Mouse (Mus musculus): ENCODE results near the gene Cntrob. TPM values are rescaled to one million over a fixed set of nuclear protein-coding genes. Genes with fewer than 3 reads are reported as not detected.

The Cntrob gene
- polyA plus RNA-seq, 1 experiment from 2014 or later = 24.6 TPM

DNA sequence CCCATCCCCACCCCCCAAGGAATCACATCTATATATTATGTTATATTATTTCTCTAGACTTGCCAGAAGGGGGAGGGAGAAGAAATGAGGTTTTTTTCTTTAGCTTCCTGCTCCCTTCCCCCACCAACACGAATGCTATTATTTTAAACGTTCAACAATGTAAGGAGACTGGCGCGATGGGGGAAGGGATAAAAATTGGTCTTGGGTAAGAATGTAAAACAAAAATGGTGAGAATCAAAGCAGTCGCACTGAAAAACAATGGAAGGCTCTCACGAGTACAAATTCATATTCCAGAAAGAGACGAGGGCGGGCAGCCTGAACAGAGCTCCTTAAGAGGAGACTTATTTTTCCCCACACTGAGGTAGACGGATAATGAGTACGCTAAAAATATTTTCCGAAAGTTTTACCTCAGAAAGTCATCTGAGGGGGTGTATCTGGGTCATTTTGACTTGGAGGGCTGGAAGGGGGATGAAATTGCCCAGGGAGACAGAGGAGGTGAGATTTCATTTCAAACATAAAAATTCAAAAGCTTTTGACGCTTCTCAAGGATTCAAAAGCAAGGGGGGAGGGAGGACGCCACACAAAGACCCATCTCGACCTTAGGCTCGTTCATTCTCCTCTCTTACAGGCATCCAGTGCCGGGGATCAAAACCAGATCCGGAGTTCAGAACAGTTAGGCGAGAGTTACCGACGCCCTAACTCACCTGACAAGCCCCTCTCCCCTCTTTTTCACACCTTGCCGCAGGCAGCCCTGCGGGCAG, 43.5 kb upstream of the Cntrob start:
- peaks cover 64% of the 10 kb centered on the region for H3K4me1 ChIP-seq
- ATAC-seq (ENCODE audit: borderline replicate concordance, extremely low read depth, low FRiP score, low TSS enrichment) = no peak
- WGBS = 0% methylated on average over 21 of the region's 22 CpGs

DNA sequence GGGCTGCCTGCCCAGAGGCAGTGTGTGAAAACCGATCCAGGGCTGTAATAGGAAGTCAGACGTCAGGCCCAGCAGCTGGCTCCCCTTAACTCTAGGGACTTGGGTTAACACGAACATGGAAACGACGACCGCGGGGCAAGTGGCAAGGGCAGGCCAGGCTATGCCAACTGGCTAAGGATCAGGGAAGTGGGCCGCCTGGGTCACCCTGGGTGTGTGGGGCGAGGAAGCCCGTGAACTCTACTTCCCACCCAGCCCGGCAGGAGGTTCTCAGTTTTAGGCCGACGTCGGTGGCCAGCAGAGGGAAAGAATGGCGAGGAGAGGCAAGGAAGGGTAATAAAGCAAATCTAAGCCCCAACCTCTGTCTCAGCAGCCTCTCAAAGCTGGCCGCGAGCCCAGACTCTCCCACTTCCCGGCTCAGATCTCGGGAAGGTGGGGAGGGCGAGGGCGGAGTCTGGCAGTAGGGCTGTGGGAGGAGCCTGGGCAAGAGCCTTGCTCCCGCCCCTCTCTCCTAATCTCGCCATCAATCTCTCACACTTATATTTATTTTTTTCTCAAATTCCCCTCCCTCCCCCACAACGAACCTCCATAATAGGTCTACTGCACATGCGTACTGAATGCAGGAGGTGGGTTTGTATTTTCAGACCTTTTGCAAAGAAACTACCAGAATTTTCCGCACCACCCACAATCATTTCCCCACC, 42.7 kb upstream of the Cntrob start:
- Histone ChIP-seq H3K27ac (peak overlapping the region; percentile 100), H3K4me1 (peaks cover 57% of the 10 kb centered on the region), H3K27me3 (no peaks in the 10 kb centered on the region), H3K9me3 (no peaks in the 10 kb centered on the region), H3K4me3 (peak overlapping the region; percentile 87), H3K36me3 (peaks cover 29% of the 10 kb centered on the region), H3K9ac (peak overlapping the region; percentile 59), H3K4me2 (peak overlapping the region; percentile 83)
- WGBS = under 1% methylated on average over 26 of the region's 26 CpGs
- ATAC-seq (ENCODE audit: borderline replicate concordance, extremely low read depth, low FRiP score, low TSS enrichment) = peak; percentile 84

More for the DNA sequence above, 43.5 kb upstream of the Cntrob start:
- Histone ChIP-seq H3K4me2 (peak overlapping the region; percentile 83), H3K9ac (peak overlapping the region; percentile 99), H3K9me3 (no peaks in the 10 kb centered on the region), H3K27ac (peak overlapping the region; percentile 100), H3K36me3 (peaks cover 22% of the 10 kb centered on the region), H3K27me3 (no peaks in the 10 kb centered on the region), H3K4me3 (peak overlapping the region; percentile 87)

- H3K4me1 ChIP-seq = peaks cover 51% of the 10 kb centered on the region
Measured at GRCm38 (mm10) chr11:69365722-69366121, 42.1 kb upstream of the Cntrob start.

DNA sequence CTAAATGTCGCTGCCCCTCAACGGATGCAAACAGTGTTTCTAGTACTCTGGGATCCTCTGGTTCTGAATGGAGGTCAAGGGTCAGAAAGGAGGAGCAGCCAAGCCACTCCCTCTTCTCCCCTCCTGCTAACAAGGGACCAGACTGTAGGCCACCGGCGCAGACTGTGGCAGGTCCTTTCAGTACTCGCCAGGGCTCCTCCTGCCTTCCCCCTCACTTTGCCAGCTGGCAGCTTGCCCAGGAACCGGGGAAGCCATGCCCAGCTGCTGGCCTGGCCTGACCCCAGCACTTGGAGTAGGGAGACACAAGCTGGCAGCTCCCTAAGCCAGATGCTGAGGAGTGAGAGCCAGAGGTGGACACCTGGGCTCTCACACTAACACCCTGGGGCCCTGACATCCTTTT, 41.3 kb upstream of the Cntrob start:
- Histone ChIP-seq H3K27ac (peak overlapping the region; percentile 100), H3K9me3 (no peaks in the 10 kb centered on the region), H3K27me3 (no peaks in the 10 kb centered on the region), H3K9ac (0 out of 2 replicates have a peak overlapping the region, but pooled peaks have one; percentile 59), H3K4me2 (peak overlapping the region; percentile 83), H3K4me1 (peaks cover 47% of the 10 kb centered on the region), H3K4me3 (peak overlapping the region; percentile 87), H3K36me3 (peaks cover 43% of the 10 kb centered on the region)
- ATAC-seq (ENCODE audit: borderline replicate concordance, extremely low read depth, low FRiP score, low TSS enrichment) = peak; percentile 61
- WGBS = 1% methylated on average over 6 of the region's 6 CpGs

More at GRCm38 (mm10) chr11:69365722-69366121, 42.1 kb upstream of the Cntrob start:
- peak overlapping the region; percentile 83 for H3K4me2 ChIP-seq
- H3K9ac ChIP-seq = peak overlapping the region; percentile 59
- 18% methylated on average over 6 of the region's 6 CpGs for WGBS
- peak overlapping the region; percentile 100 for H3K27ac ChIP-seq
- H3K27me3 ChIP-seq = no peaks in the 10 kb centered on the region
- peak overlapping the region; percentile 87 for H3K4me3 ChIP-seq
- no peaks in the 10 kb centered on the region for H3K9me3 ChIP-seq
- peaks cover 35% of the 10 kb centered on the region for H3K36me3 ChIP-seq
- no peak for ATAC-seq (ENCODE audit: borderline replicate concordance, extremely low read depth, low FRiP score, low TSS enrichment)

- peak overlapping the region; percentile 8 for H3K9ac ChIP-seq
- no peaks in the 10 kb centered on the region for H3K27me3 ChIP-seq
- H3K9me3 ChIP-seq = no peaks in the 10 kb centered on the region
- no peak for ATAC-seq (ENCODE audit: borderline replicate concordance, extremely low read depth, low FRiP score, low TSS enrichment)
- WGBS = 28% methylated on average over 8 of the region's 8 CpGs
- H3K36me3 ChIP-seq = peaks cover 49% of the 10 kb centered on the region
- H3K27ac ChIP-seq = peak overlapping the region; percentile 100
- H3K4me1 ChIP-seq = peaks cover 44% of the 10 kb centered on the region
- peak overlapping the region; percentile 83 for H3K4me2 ChIP-seq
- 0 out of 2 replicates have a peak overlapping the region, but pooled peaks have one; percentile 2 for H3K4me3 ChIP-seq
Measured at GRCm38 (mm10) chr11:69364376-69364775, 40.8 kb upstream of the Cntrob start.

DNA sequence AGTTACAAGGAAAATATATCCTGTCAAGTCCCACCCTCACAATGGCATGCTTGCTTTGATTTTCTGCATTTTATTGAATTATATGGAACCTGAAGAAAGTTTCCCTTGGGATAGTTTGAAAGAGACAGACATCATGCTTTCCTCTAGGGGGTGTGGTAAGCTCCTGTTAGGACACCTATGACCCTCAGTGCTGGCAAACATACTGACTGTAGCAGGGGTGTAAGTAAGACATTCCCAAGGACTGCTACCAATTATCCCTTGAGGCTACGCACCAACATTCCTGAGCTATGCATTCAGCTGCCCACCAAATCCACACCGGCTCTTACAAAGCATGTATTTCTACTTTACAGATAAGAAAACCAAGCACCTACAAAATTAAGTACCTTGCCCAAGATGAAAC, 38.9 kb upstream of the Cntrob start:
- WGBS = 50% methylated on average over 2 of the region's 2 CpGs
- no peak for ATAC-seq (ENCODE audit: borderline replicate concordance, extremely low read depth, low FRiP score, low TSS enrichment)
- peak overlapping the region; percentile 26; the same call in 1 of the 2 replicates for H3K27ac ChIP-seq
- H3K27me3 ChIP-seq = no peaks in the 10 kb centered on the region
- peaks cover 40% of the 10 kb centered on the region for H3K4me1 ChIP-seq
- H3K9ac ChIP-seq = no peak overlapping the region
- H3K36me3 ChIP-seq = peaks cover 67% of the 10 kb centered on the region
- no peak overlapping the region for H3K4me3 ChIP-seq
- H3K9me3 ChIP-seq = no peaks in the 10 kb centered on the region
- no peak overlapping the region for H3K4me2 ChIP-seq

- H3K9me3 ChIP-seq = no peaks in the 10 kb centered on the region
- no peaks in the 10 kb centered on the region for H3K27me3 ChIP-seq
- 54% methylated on average over 7 of the region's 7 CpGs for WGBS
- no peak overlapping the region for H3K4me2 ChIP-seq
- peaks cover 72% of the 10 kb centered on the region for H3K36me3 ChIP-seq
- H3K9ac ChIP-seq = no peak overlapping the region
- no peak for ATAC-seq (ENCODE audit: borderline replicate concordance, extremely low read depth, low FRiP score, low TSS enrichment)
- H3K27ac ChIP-seq = no peak overlapping the region
- peaks cover 37% of the 10 kb centered on the region for H3K4me1 ChIP-seq
- H3K4me3 ChIP-seq = no peak overlapping the region
Measured at GRCm38 (mm10) chr11:69362021-69362420, 38.4 kb upstream of the Cntrob start.

DNA sequence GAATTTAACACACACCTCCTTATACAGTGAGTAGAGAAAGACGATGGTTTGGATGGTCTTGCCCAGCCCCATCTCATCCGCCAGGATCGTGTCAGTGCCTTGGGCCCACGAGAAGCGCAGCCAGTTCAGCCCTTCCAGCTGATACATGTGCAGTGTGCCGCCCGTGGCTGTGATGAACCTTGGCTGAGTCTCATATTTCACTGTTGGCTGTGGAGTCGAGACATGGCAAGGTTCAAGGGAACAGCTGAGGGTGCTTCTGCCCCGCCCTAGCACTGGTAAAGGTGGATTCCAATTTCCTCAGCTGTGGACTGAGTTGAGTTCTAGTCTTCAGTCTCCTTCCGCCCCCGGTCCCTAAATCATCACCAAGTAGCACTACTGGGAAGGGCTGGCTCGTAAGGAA, 34.1 kb upstream of the Cntrob start:
- H3K9me3 ChIP-seq = no peaks in the 10 kb centered on the region
- no peak for ATAC-seq (ENCODE audit: borderline replicate concordance, extremely low read depth, low FRiP score, low TSS enrichment)
- peaks cover 5% of the 10 kb centered on the region; the same call in 1 of the 2 replicates for H3K4me1 ChIP-seq
- H3K36me3 ChIP-seq = peaks cover 97% of the 10 kb centered on the region
- no peaks in the 10 kb centered on the region for H3K27me3 ChIP-seq
- no peak overlapping the region for H3K4me3 ChIP-seq
- H3K4me2 ChIP-seq = no peak overlapping the region
- no peak overlapping the region for H3K9ac ChIP-seq
- WGBS = 85% methylated on average over 12 of the region's 12 CpGs
- H3K27ac ChIP-seq = no peak overlapping the region

DNA sequence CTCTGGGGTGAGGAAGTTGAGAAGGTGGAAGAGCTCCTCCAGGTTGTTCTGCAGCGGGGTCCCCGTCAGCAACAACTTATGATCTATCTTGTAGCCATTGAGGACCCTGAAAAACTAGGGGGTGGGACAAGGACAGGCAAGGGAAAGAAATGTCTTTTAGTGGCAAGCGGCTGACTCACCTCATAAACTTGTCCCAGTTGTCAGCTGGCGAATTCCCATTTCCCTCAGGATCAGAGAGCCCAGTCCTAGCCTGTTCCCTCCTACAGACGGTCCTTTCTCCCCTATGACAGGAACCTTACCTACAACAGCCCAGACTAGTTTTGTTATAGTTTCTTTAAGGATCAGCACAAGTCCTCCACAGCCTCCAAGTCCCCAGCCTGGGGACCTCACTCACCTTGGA, 33.0 kb upstream of the Cntrob start:
- H3K9me3 ChIP-seq = no peaks in the 10 kb centered on the region
- no peaks in the 10 kb centered on the region for H3K4me1 ChIP-seq
- no peak overlapping the region for H3K27ac ChIP-seq
- peaks cover 99% of the 10 kb centered on the region for H3K36me3 ChIP-seq
- WGBS = 86% methylated on average over 5 of the region's 5 CpGs
- no peak overlapping the region for H3K9ac ChIP-seq
- H3K4me2 ChIP-seq = no peak overlapping the region
- no peaks in the 10 kb centered on the region for H3K27me3 ChIP-seq
- H3K4me3 ChIP-seq = no peak overlapping the region
- ATAC-seq (ENCODE audit: borderline replicate concordance, extremely low read depth, low FRiP score, low TSS enrichment) = no peak

DNA sequence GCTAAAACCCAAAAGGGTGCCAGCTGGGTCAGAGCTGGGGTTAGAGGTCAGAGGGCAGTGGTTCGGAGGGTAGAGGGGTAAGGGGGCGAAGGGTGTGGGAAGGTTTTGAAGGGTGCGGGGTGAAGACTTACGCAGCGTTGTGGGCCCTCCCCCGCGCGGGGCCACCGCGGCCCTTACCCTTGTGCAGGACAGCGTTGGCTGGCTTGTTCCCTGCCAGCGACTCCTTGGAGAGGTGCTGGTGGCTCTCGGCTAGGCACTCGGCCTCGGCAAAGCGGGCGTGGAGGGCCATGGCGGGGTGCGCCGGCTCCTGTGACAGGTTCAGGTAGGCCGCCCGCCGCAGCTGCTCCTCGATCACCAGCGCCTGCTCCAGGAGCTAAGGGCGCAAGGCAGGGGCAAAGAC, 22.9 kb upstream of the Cntrob start:
- H3K36me3 ChIP-seq = peaks cover 85% of the 10 kb centered on the region
- H3K9me3 ChIP-seq = no peaks in the 10 kb centered on the region
- WGBS = 83% methylated on average over 23 of the region's 26 CpGs
- no peak for ATAC-seq (ENCODE audit: borderline replicate concordance, extremely low read depth, low FRiP score, low TSS enrichment)
- no peak overlapping the region for H3K27ac ChIP-seq
- no peaks in the 10 kb centered on the region for H3K27me3 ChIP-seq
- no peak overlapping the region for H3K4me3 ChIP-seq
- no peak overlapping the region for H3K4me2 ChIP-seq
- peaks cover 2% of the 10 kb centered on the region; the same call in 1 of the 2 replicates for H3K4me1 ChIP-seq
- no peak overlapping the region for H3K9ac ChIP-seq

DNA sequence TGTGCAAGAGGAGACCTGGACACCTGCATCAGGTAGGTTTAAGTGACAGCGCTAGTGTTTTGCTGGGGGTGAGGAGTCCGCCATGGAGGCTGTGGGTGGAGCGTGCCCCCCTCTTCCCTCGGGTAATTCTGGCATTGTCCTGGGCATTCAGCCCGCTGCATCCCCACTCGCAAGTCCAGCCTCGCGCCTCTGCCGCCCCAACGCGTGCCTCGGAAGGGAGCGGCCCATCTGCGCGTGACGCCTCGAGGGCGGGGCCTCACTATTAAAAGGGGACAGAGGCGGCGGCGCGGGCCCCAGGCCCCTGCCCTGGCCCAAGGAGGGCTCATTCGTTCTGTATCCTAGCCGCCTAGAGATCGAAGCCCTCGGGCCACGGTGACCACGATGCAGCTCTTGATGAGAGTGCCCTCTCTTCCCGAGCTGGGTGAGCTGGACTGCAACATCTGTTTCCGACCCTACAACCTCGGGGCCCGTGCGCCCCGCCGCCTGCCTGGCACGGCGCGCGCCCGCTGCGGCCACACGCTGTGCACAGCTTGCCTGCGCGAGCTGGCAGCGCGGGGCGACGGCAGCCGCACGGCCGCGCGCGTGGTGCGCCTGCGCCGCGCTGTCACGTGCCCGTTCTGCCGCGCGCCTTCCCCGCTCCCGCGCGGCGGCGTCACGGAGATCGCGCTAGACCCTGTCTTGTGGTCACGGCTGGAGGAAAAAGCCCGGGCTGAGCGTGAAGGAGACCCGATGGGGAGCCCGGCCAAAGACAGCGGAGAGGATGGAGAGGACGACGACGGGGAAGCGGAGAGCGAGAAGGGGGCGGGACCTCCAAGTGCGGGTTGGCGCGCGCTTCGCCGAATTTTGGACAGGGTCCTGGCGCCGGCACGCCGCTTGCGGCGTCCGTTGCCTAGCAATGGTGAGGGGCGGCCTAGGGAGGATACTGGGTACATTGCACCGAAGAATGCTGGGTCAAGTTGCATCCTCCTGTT, 16.9 kb upstream of the Cntrob start, which contains the start of gene Rnf227:
Rnf227 (plus strand) TSS at position 301 of the 971 bp plus-strand sequence.
- Histone ChIP-seq H3K4me3 (peak within 1 kb of the TSS; percentile 59), H3K36me3 (peaks cover 27% of the 10 kb centered on the region), H3K9ac (peak within 1 kb of the TSS; percentile 66), H3K4me2 (peak within 1 kb of the TSS; percentile 93), H3K27ac (peak within 1 kb of the TSS; percentile 70), H3K9me3 (no peaks in the 10 kb centered on the region), H3K27me3 (no peaks in the 10 kb centered on the region), H3K4me1 (peaks cover 16% of the 10 kb centered on the region)
- ATAC-seq (ENCODE audit: borderline replicate concordance, extremely low read depth, low FRiP score, low TSS enrichment) = peak; percentile 85
- WGBS = 2% methylated on average over 99 of the region's 99 CpGs
